Mouse (Mus musculus) right cerebral cortex, adult 18-20 months (tissue): Measurements from ENCODE around the gene Myh2.
A peak's percentile ranks its signal among the peaks of the same experiment; 100 is the strongest.

ENCODE experiments used
- DNase-seq: peaks from one replicate; pipeline ENCODE4 v3.0.0; 2022; ENCODE audit warnings: mixed read lengths

Myh2 gene

GRCm38 (mm10) chr11:67153123-67153522, 17.7 kb upstream of the Myh2 start:
- DNase-seq = peak; percentile 78

GRCm38 (mm10) chr11:67153843-67154242, 17.0 kb upstream of the Myh2 start:
- no peak for DNase-seq

- DNase-seq = no peak
Measured at GRCm38 (mm10) chr11:67155650-67156049, 15.2 kb upstream of the Myh2 start.

GRCm38 (mm10) chr11:67160131-67160530, 10.7 kb upstream of the Myh2 start:
- no peak for DNase-seq

GRCm38 (mm10) chr11:67163701-67164100, 7.1 kb upstream of the Myh2 start:
- peak; percentile 59 for DNase-seq

- DNase-seq = no peak
Measured at GRCm38 (mm10) chr11:67164851-67165250, 6.0 kb upstream of the Myh2 start.

GRCm38 (mm10) chr11:67169301-67169700, 1.5 kb upstream of the Myh2 start:
- DNase-seq = no peak

- no peak for DNase-seq
Measured at GRCm38 (mm10) chr11:67172439-67172838, 1.6 kb downstream of the Myh2 start.

- DNase-seq = no peak
Measured at GRCm38 (mm10) chr11:67176376-67176775, 5.5 kb downstream of the Myh2 start.

- peak; percentile 9 for DNase-seq
Measured at GRCm38 (mm10) chr11:67190316-67190715, 19.5 kb downstream of the Myh2 start.

- DNase-seq = no peak
Measured at GRCm38 (mm10) chr11:67190814-67191213, 20.0 kb downstream of the Myh2 start.

- no peak for DNase-seq
Measured at GRCm38 (mm10) chr11:67191496-67191895, 20.7 kb downstream of the Myh2 start.

GRCm38 (mm10) chr11:67199321-67199720, 28.5 kb downstream of the Myh2 start:
- no peak for DNase-seq

- no peak for DNase-seq
Measured at GRCm38 (mm10) chr11:67199752-67200151, 28.9 kb downstream of the Myh2 start, which contains the start of gene Myh1. Gene Myh1, plus strand, starts transcription at chr11:67200052.

- peak; percentile 29 for DNase-seq
Measured at GRCm38 (mm10) chr11:67204766-67205165, 33.9 kb downstream of the Myh2 start.

GRCm38 (mm10) chr11:67221803-67222202, 51.0 kb downstream of the Myh2 start:
- DNase-seq = peak; percentile 60

- DNase-seq = no peak
Measured at GRCm38 (mm10) chr11:67224466-67224865, 53.6 kb downstream of the Myh2 start.

- DNase-seq = peak; percentile 26
Measured at GRCm38 (mm10) chr11:67228731-67229130, 57.9 kb downstream of the Myh2 start.

GRCm38 (mm10) chr11:67229166-67229565, 58.3 kb downstream of the Myh2 start:
- peak; percentile 61 for DNase-seq

- DNase-seq = no peak
Measured at GRCm38 (mm10) chr11:67229946-67230345, 59.1 kb downstream of the Myh2 start.

GRCm38 (mm10) chr11:67235639-67236358, 65.0 kb downstream of the Myh2 start:
- peak; percentile 40 for DNase-seq

GRCm38 (mm10) chr11:67236799-67237198, 66.0 kb downstream of the Myh2 start:
- DNase-seq = no peak

- DNase-seq = no peak
Measured at GRCm38 (mm10) chr11:67237481-67238079, 66.8 kb downstream of the Myh2 start, which contains the start of gene Myh4. Gene Myh4, plus strand, starts transcription at chr11:67238029.

- DNase-seq = no peak
Measured at GRCm38 (mm10) chr11:67241051-67241450, 70.2 kb downstream of the Myh2 start.
